Comparison of ENCODE assay signal across 8 mouse cellular contexts in genomic region chr16:33166284-33166683, GRCm38 (mm10). TPM values are rescaled to one million over a fixed set of nuclear protein-coding genes. Genes with fewer than 3 reads are reported as not detected.
DNase-seq lines count a peak whose midpoint lies in the region; ATAC-seq lines count a peak whose summit lies in the region.
"Not testable (repeated sequence)": the region's sequence is repeated elsewhere in the genome, so short reads cannot be mapped to it uniquely, and the experiment has no call there.

No protein-coding gene starts in this region.

- WGBS in neural tube, embryonic 11.5 days = 63% methylated on average over 6 of the region's 6 CpGs

- H3K4me3 ChIP-seq in neural tube, embryonic 11.5 days (ENCODE audit: low read depth, low read length) = not testable (repeated sequence)

- not testable (repeated sequence) for H3K36me3 ChIP-seq in neural tube, embryonic 11.5 days (ENCODE audit: control insufficient read depth, insufficient read depth, low read length)

- peak; percentile 76 to 77 for DNase-seq in B cell, adult 2 months
- peak; percentile 89 for DNase-seq in ZHBTc4 (ENCODE audit: low read depth, low spot score)
- peak; percentile 60 for DNase-seq in embryo, embryonic 10 days (ENCODE audit: low spot score)
- peak; percentile 60 to 66 for DNase-seq in kidney, postnatal 25 days
- DNase-seq in lung, postnatal 10 days = peak; percentile 51
- DNase-seq in neural tube, embryonic 11.5 days (ENCODE audit: low spot score) = peak; percentile 43
- peak; percentile 73 for DNase-seq in thymus, postnatal 0 days (ENCODE audit: low spot score)

- H3K27ac ChIP-seq in neural tube, embryonic 11.5 days (ENCODE audit: low read depth, low read length) = not testable (repeated sequence)

- not testable (repeated sequence) for H3K4me1 ChIP-seq in neural tube, embryonic 11.5 days (ENCODE audit: control insufficient read depth, insufficient read depth, low read length)

- H3K27me3 ChIP-seq in neural tube, embryonic 11.5 days (ENCODE audit: control insufficient read depth, insufficient read depth, low read length) = not testable (repeated sequence)

- not testable (repeated sequence) for H3K4me2 ChIP-seq in neural tube, embryonic 11.5 days (ENCODE audit: low read depth)

- H3K9me3 ChIP-seq in neural tube, embryonic 11.5 days (ENCODE audit: control insufficient read depth, low read length) = not testable (repeated sequence)

- H3K9ac ChIP-seq in neural tube, embryonic 11.5 days (ENCODE audit: low read length) = not testable (repeated sequence)

- peak; percentile 77 for ATAC-seq in granulocyte monocyte progenitor cell, adult 5-6 weeks (replicated peaks; ENCODE audit: poor library complexity, severe bottlenecking)
- not testable (repeated sequence) for ATAC-seq in neural tube, embryonic 11.5 days (ENCODE audit: insufficient read depth, low FRiP score, low TSS enrichment)

RNA-seq across cellular contexts. Expression of gene Osbpl11, which starts 18.6 kb away (rescaled TPM):
- 8.0 and 12.8 TPM in 2 replicates for total RNA-seq in granulocyte monocyte progenitor cell, adult 5-6 weeks (2014; fragmentation: Nextera tagmentation)
- 16.7 and 22.3 TPM in 2 replicates for total RNA-seq in granulocyte monocyte progenitor cell, adult 5-6 weeks (2017)
- 27.7 and 30.3 TPM in 2 replicates for polyA plus RNA-seq in neural tube, embryonic 11.5 days (2014; fragmentation: Nextera tagmentation; extraction: Ambion mirVana)
- polyA plus RNA-seq in thymus, postnatal 0 days (2015; fragmentation: Nextera tagmentation; extraction: Ambion mirVana) = 23.1 and 26.3 TPM in 2 replicates
